Mouse (Mus musculus) layer of hippocampus, postnatal 25 days (tissue): ENCODE results near the gene Gpx1. TPM values are rescaled to one million over a fixed set of nuclear protein-coding genes. Genes with fewer than 3 reads are reported as not detected.
"Not testable (repeated sequence)": the region's sequence is repeated elsewhere in the genome, so short reads cannot be mapped to it uniquely, and the experiment has no call there.

Source experiments
- DNase-seq, 2 experiments: peaks; one replicate each; pipeline ENCODE4 v3.0.0; 2022; ENCODE audit warnings: mixed read lengths in 2 of 2, low spot score in 1 of 2; ENCODE audit errors: extremely low spot score in 1 of 2
- total RNA-seq, 2 experiments: library from RNA; stranded (reverse); gene quantifications; 2 replicates each; pipeline ENCODE4 v1.2.3; 2021

Gene Gpx1
- total RNA-seq = 10 to 100 TPM; 64.8 to 76.7 TPM

- DNase-seq = peak; percentile 56 to 68
Observed at GRCm38 (mm10) chr9:108338886-108339781, at the start of gene Gpx1. Gpx1 (plus strand) TSS chr9:108338903.

- DNase-seq = no peak
Observed at GRCm38 (mm10) chr9:108289347-108289746, 49.4 kb upstream of the Gpx1 start.

GRCm38 (mm10) chr9:108290016-108290750, 48.5 kb upstream of the Gpx1 start, which contains the start of gene Nicn1:
Nicn1 (plus strand) TSS chr9:108290429.
- DNase-seq = peak; percentile 59 to 69

- no peak for DNase-seq
Observed at GRCm38 (mm10) chr9:108290773-108291172, 47.9 kb upstream of the Gpx1 start.

- no peak for DNase-seq
Observed at GRCm38 (mm10) chr9:108296453-108297355, 42.0 kb upstream of the Gpx1 start, which contains the start of gene Amt. Amt (plus strand) TSS chr9:108296853.

- no peak for DNase-seq
Observed at GRCm38 (mm10) chr9:108301853-108302252, 36.9 kb upstream of the Gpx1 start.

GRCm38 (mm10) chr9:108304716-108305115, 34.0 kb upstream of the Gpx1 start:
- no peak for DNase-seq

GRCm38 (mm10) chr9:108305170-108305569, 33.5 kb upstream of the Gpx1 start:
- no peak for DNase-seq

- DNase-seq = peak; percentile 90 to 91
Observed at GRCm38 (mm10) chr9:108305629-108306520, 32.8 kb upstream of the Gpx1 start, which contains the start of the genes Rhoa and Tcta. Rhoa (plus strand) TSS chr9:108306129. Tcta (minus strand) TSS chr9:108306160.

GRCm38 (mm10) chr9:108306571-108306980, 32.1 kb upstream of the Gpx1 start:
- DNase-seq = peak in 1 of 2 experiments; percentile 42

- DNase-seq = no peak
Observed at GRCm38 (mm10) chr9:108307021-108307807, 31.5 kb upstream of the Gpx1 start.

GRCm38 (mm10) chr9:108308141-108308540, 30.6 kb upstream of the Gpx1 start:
- DNase-seq = no peak

GRCm38 (mm10) chr9:108317572-108317971, 21.1 kb upstream of the Gpx1 start:
- no peak for DNase-seq

GRCm38 (mm10) chr9:108318462-108318861, 20.2 kb upstream of the Gpx1 start:
- no peak for DNase-seq

- not testable (repeated sequence) for DNase-seq
Observed at GRCm38 (mm10) chr9:108322054-108322453, 16.6 kb upstream of the Gpx1 start.

GRCm38 (mm10) chr9:108324784-108325183, 13.9 kb upstream of the Gpx1 start:
- DNase-seq = no peak

- no peak for DNase-seq
Observed at GRCm38 (mm10) chr9:108325811-108326210, 12.9 kb upstream of the Gpx1 start.

GRCm38 (mm10) chr9:108337848-108338550, 704 bp upstream of the Gpx1 start:
- no peak for DNase-seq
